Mouse (Mus musculus) heart, embryonic 11.5 days (tissue): ENCODE results near the gene Angptl4. TPM values are rescaled to one million over a fixed set of nuclear protein-coding genes. Genes with fewer than 3 reads are reported as not detected.
"Not testable (repeated sequence)": the region's sequence is repeated elsewhere in the genome, so short reads cannot be mapped to it uniquely, and the experiment has no call there.

Experiments used
- ATAC-seq: fragments of 200-750 bp; cut with Nextera tagmentation; replicated peaks from 2 replicates; pipeline ENCODE4 v1.8.0; 2017; ENCODE audit warnings: moderate library complexity; ENCODE audit not compliant: insufficient number of reproducible peaks, low FRiP score, low TSS enrichment
- H3K27ac ChIP-seq: fragments of 300-500 bp; sonication (generic); 2 replicates; pipeline ENCODE4 v1.5.1; 2014; ENCODE audit warnings: mild to moderate bottlenecking, low read depth, low read length
- H3K27me3 ChIP-seq: fragments of 300-500 bp; sonication (generic); 2 replicates; pipeline ENCODE4 v1.6.1; 2014; ENCODE audit warnings: mild to moderate bottlenecking, low read length, mixed read lengths; ENCODE audit not compliant: control insufficient read depth, insufficient read depth
- H3K36me3 ChIP-seq: fragments of 300-500 bp; sonication (generic); 2 replicates; pipeline ENCODE4 v1.6.1; 2014; ENCODE audit warnings: mild to moderate bottlenecking, low read length, moderate library complexity, mixed read lengths; ENCODE audit not compliant: control insufficient read depth, insufficient read depth
- H3K4me1 ChIP-seq: fragments of 300-500 bp; sonication (generic); 2 replicates; pipeline ENCODE4 v1.6.1; 2014; ENCODE audit warnings: low read length; ENCODE audit not compliant: control insufficient read depth, insufficient read depth
- H3K4me2 ChIP-seq: fragments of 300-500 bp; sonication (generic); 2 replicates; pipeline ENCODE4 v1.6.1; 2014; ENCODE audit warnings: mild to moderate bottlenecking, moderate library complexity
- H3K4me3 ChIP-seq: fragments of 300-500 bp; sonication (generic); 2 replicates; pipeline ENCODE4 v1.5.1; 2014; ENCODE audit warnings: low read depth, low read length
- H3K9ac ChIP-seq: fragments of 300-500 bp; sonication (generic); 2 replicates; pipeline ENCODE4 v1.6.1; 2014; ENCODE audit warnings: mild to moderate bottlenecking, low read depth, low read length, moderate library complexity
- H3K9me3 ChIP-seq: fragments of 300-500 bp; sonication (generic); replicated peaks from 2 replicates; pipeline ENCODE4 v1.6.1; 2016; ENCODE audit warnings: low read length; ENCODE audit not compliant: control insufficient read depth
- whole genome bisulfite sequencing: fragments of 180-500 bp; shearing (Covaris S2); extraction: QIAGEN DNeasy Blood & Tissue Kit; methylation state at CpG from one replicate; pipeline ENCODE4 v1.1.7; 2014; ENCODE audit not compliant: insufficient replicate concordance; 5-methylcytosine and 5-hydroxymethylcytosine counted together
- polyA plus RNA-seq: library from polyadenylated mRNA; unstranded; fragments of >200 nt; fragmentation: Nextera tagmentation; extraction: Ambion mirVana; gene quantifications from 2 replicates; pipeline ENCODE4 v1.2.1, GENCODE M21; 2014

The Angptl4 gene
- polyA plus RNA-seq, result 7.6 and 10.5 TPM in 2 replicates

GRCm38 (mm10) chr17:33781124-33781977 is at the start of gene Angptl4:
TSS of gene Angptl4 (minus strand) at chr17:33781830.
- Histone ChIP-seq H3K9ac (peak within 1 kb of the TSS; percentile 72), H3K4me1 (peaks cover 36% of the 10 kb centered on the region), H3K9me3 (no peaks in the 10 kb centered on the region), H3K4me3 (peak within 1 kb of the TSS; percentile 50), H3K27ac (peak within 1 kb of the TSS; percentile 80), H3K4me2 (peak within 1 kb of the TSS; percentile 95), H3K27me3 (peaks cover 11% of the 10 kb centered on the region; the same call in 1 of the 2 replicates), H3K36me3 (no peaks in the 10 kb centered on the region)
- ATAC-seq, result peak; percentile 78
- WGBS, result 2% methylated on average over 50 of the region's 50 CpGs

GRCm38 (mm10) chr17:33829561-33829960 is 47.9 kb upstream of the Angptl4 start:
- peaks cover 6% of the 10 kb centered on the region for H3K4me1 ChIP-seq
- WGBS, result 92% methylated on average over 10 of the region's 10 CpGs
- no peaks in the 10 kb centered on the region for H3K9me3 ChIP-seq
- no peaks in the 10 kb centered on the region for H3K27me3 ChIP-seq
- no peak overlapping the region for H3K27ac ChIP-seq
- H3K4me3 ChIP-seq, result no peak overlapping the region
- H3K36me3 ChIP-seq, result peaks cover 26% of the 10 kb centered on the region
- ATAC-seq, result no peak
- H3K4me2 ChIP-seq, result no peak overlapping the region
- H3K9ac ChIP-seq, result no peak overlapping the region

- 73% methylated on average over 2 of the region's 2 CpGs for WGBS
- Histone ChIP-seq H3K4me2 (no peak overlapping the region), H3K27me3 (no peaks in the 10 kb centered on the region), H3K27ac (no peak overlapping the region), H3K36me3 (peaks cover 26% of the 10 kb centered on the region), H3K9me3 (no peaks in the 10 kb centered on the region), H3K4me1 (peaks cover 6% of the 10 kb centered on the region), H3K9ac (no peak overlapping the region), H3K4me3 (no peak overlapping the region)
- ATAC-seq, result no peak
These were observed 47.3 kb upstream of the Angptl4 start for GRCm38 (mm10) chr17:33828892-33829291.

- Histone ChIP-seq H3K36me3 (peaks cover 25% of the 10 kb centered on the region), H3K4me2 (no peak overlapping the region), H3K27ac (no peak overlapping the region), H3K9ac (no peak overlapping the region), H3K27me3 (no peaks in the 10 kb centered on the region), H3K4me3 (no peak overlapping the region), H3K4me1 (peaks cover 6% of the 10 kb centered on the region), H3K9me3 (no peaks in the 10 kb centered on the region)
- WGBS, result 0% methylated on average over 3 of the region's 3 CpGs
- no peak for ATAC-seq
These were observed 45.2 kb upstream of the Angptl4 start for GRCm38 (mm10) chr17:33826850-33827249.

GRCm38 (mm10) chr17:33825462-33825861 is 43.8 kb upstream of the Angptl4 start:
- no peak overlapping the region for H3K27ac ChIP-seq
- H3K4me1 ChIP-seq, result peaks cover 6% of the 10 kb centered on the region
- peaks cover 23% of the 10 kb centered on the region for H3K36me3 ChIP-seq

GRCm38 (mm10) chr17:33824997-33825330 is 43.3 kb upstream of the Angptl4 start:
- peak overlapping the region; percentile 74; the same call in 1 of the 2 replicates for H3K27ac ChIP-seq
- H3K9me3 ChIP-seq, H3K27me3 ChIP-seq, H3K4me1 ChIP-seq, ATAC-seq: not testable (repeated sequence)
- peak overlapping the region; percentile 83 for H3K4me2 ChIP-seq
- peaks cover 19% of the 10 kb centered on the region for H3K36me3 ChIP-seq
- peak overlapping the region; percentile 74 for H3K4me3 ChIP-seq
- peak overlapping the region; percentile 93 for H3K9ac ChIP-seq
- WGBS, result 6% methylated on average over 6 of the region's 6 CpGs

More at GRCm38 (mm10) chr17:33825462-33825861, 43.8 kb upstream of the Angptl4 start:
- ATAC-seq, result no peak
- Histone ChIP-seq H3K4me2 (peak overlapping the region; percentile 83), H3K27me3 (no peaks in the 10 kb centered on the region), H3K9me3 (no peaks in the 10 kb centered on the region), H3K9ac (no peak overlapping the region; the same call in 1 of the 2 replicates), H3K4me3 (peak overlapping the region; percentile 74)
- WGBS, result 82% methylated on average over 8 of the region's 8 CpGs

- H3K4me3 ChIP-seq, result peak within 1 kb of the TSS; percentile 74
- H3K9ac ChIP-seq, result peak within 1 kb of the TSS; percentile 93
- H3K27ac ChIP-seq, result peak within 1 kb of the TSS; percentile 74
- no peaks in the 10 kb centered on the region for H3K9me3 ChIP-seq
- peaks cover 22% of the 10 kb centered on the region for H3K36me3 ChIP-seq
- WGBS, result under 1% methylated on average over 51 of the region's 51 CpGs
- ATAC-seq, result peak; percentile 89
- peaks cover 6% of the 10 kb centered on the region for H3K4me1 ChIP-seq
- no peaks in the 10 kb centered on the region for H3K27me3 ChIP-seq
- H3K4me2 ChIP-seq, result peak within 1 kb of the TSS; percentile 83
These were observed 42.7 kb upstream of the Angptl4 start, which contains the start of the genes Rps28 and Ndufa7 for GRCm38 (mm10) chr17:33824084-33824996. TSS of gene Rps28 (minus strand) at chr17:33824562. TSS of gene Ndufa7 (plus strand) at chr17:33824572.

- H3K9ac ChIP-seq, result peak overlapping the region; percentile 93
- H3K4me1 ChIP-seq, H3K27me3 ChIP-seq, ATAC-seq, H3K9me3 ChIP-seq, H3K27ac ChIP-seq: not testable (repeated sequence)
- H3K4me2 ChIP-seq, result peak overlapping the region; percentile 83
- WGBS, result 73% methylated on average over 8 of the region's 8 CpGs
- peaks cover 19% of the 10 kb centered on the region for H3K36me3 ChIP-seq
- peak overlapping the region; percentile 74 for H3K4me3 ChIP-seq
These were observed 41.5 kb upstream of the Angptl4 start for GRCm38 (mm10) chr17:33823171-33823570.
